Mouse (Mus musculus) myocyte (in vitro differentiated cells): Measurements from ENCODE around the gene Palm3. TPM values are rescaled to one million over a fixed set of nuclear protein-coding genes. Genes with fewer than 3 reads are reported as not detected.
A peak's percentile ranks its signal among the peaks of the same experiment; 100 is the strongest.

Experiments used
- H3K27me3 ChIP-seq: one replicate; pipeline ENCODE4 v1.6.1; 2011; ENCODE audit not compliant: control insufficient read depth, insufficient read depth, insufficient read length
- H3K36me3 ChIP-seq: one replicate; pipeline ENCODE4 v1.6.1; 2011; ENCODE audit not compliant: control insufficient read depth, insufficient read depth
- H3K4me2 ChIP-seq: one replicate; pipeline ENCODE4 v1.6.1; 2011; ENCODE audit warnings: low read depth, control low read depth
- H3K4me3 ChIP-seq: one replicate; pipeline ENCODE4 v1.5.1; 2011; ENCODE audit warnings: mild to moderate bottlenecking, control low read depth, moderate library complexity
- H3K79me2 ChIP-seq: one replicate; pipeline ENCODE4 v1.6.1; 2011; ENCODE audit not compliant: control insufficient read depth, insufficient read depth
- H3ac ChIP-seq: one replicate; pipeline ENCODE4 v1.6.1; 2011; ENCODE audit not compliant: control insufficient read depth, insufficient read length
- CEBPB ChIP-seq: IDR thresholded peaks from 2 replicates; pipeline ENCODE4 v1.6.1; 2011; ENCODE audit warnings: mild to moderate bottlenecking, moderate library complexity; ENCODE audit not compliant: poor library complexity, insufficient read depth, severe bottlenecking
- E2F4 ChIP-seq: IDR thresholded peaks from one replicate; pipeline ENCODE4 v1.6.1; 2011; ENCODE audit warnings: mild to moderate bottlenecking, control low read depth, moderate library complexity; ENCODE audit not compliant: insufficient read depth
- MAX ChIP-seq: IDR thresholded peaks from one replicate; pipeline ENCODE4 v1.6.1; 2011; ENCODE audit warnings: low read depth, mild to moderate bottlenecking, control low read depth
- MYOD1 ChIP-seq, 3 experiments: IDR thresholded peaks; one replicate each; pipeline ENCODE4 v1.6.1; 2011; ENCODE audit warnings: control low read depth in 2 of 3, low read depth in 2 of 3, mild to moderate bottlenecking in 2 of 3, moderate library complexity in 1 of 3; ENCODE audit not compliant: insufficient read length in 2 of 3, control insufficient read depth in 1 of 3
- MYOG ChIP-seq, 3 experiments: IDR thresholded peaks; one replicate each; pipeline ENCODE4 v1.6.1; 2011; ENCODE audit warnings: control low read depth in 2 of 3, low read depth in 2 of 3, mild to moderate bottlenecking in 2 of 3; ENCODE audit not compliant: insufficient read length in 2 of 3, control insufficient read depth in 1 of 3, insufficient read depth in 1 of 3
- POLR2A ChIP-seq: IDR thresholded peaks from one replicate; pipeline ENCODE4 v1.6.1; 2011; ENCODE audit warnings: low read depth, mild to moderate bottlenecking, control low read depth, moderate library complexity; ENCODE audit not compliant: insufficient read length
- POLR2AphosphoS2 ChIP-seq: IDR thresholded peaks from one replicate; pipeline ENCODE4 v1.6.1; 2011; ENCODE audit warnings: low read depth, control low read depth; ENCODE audit not compliant: insufficient read length
- REST ChIP-seq: IDR thresholded peaks from one replicate; pipeline ENCODE4 v1.6.1; 2011; ENCODE audit warnings: mild to moderate bottlenecking, control low read depth, moderate library complexity; ENCODE audit not compliant: insufficient read depth, insufficient read length
- SRF ChIP-seq: IDR thresholded peaks from one replicate; pipeline ENCODE4 v1.6.1; 2011; ENCODE audit warnings: low read depth; ENCODE audit not compliant: control insufficient read depth, insufficient read length
- TCF12 ChIP-seq: IDR thresholded peaks from one replicate; pipeline ENCODE4 v1.6.1; 2011; ENCODE audit warnings: mild to moderate bottlenecking, control low read depth; ENCODE audit not compliant: poor library complexity, insufficient read depth, severe bottlenecking
- TCF3 ChIP-seq: IDR thresholded peaks from one replicate; pipeline ENCODE4 v1.6.1; 2011; ENCODE audit warnings: low read depth, control low read depth; ENCODE audit not compliant: insufficient read length
- USF1 ChIP-seq: IDR thresholded peaks from one replicate; pipeline ENCODE4 v1.6.1; 2011; ENCODE audit warnings: low read depth, mild to moderate bottlenecking, control low read depth, moderate library complexity
- polyA plus RNA-seq: library from polyadenylated mRNA; unstranded; fragments of >200 nt; fragmentation: generic; extraction: Trizol; gene quantifications from one replicate; pipeline ENCODE4 v1.2.1, GENCODE M21; 2012; ENCODE audit warnings: missing spikeins

The Palm3 gene
- polyA plus RNA-seq, 1 experiment, result 4.9 TPM

DNA sequence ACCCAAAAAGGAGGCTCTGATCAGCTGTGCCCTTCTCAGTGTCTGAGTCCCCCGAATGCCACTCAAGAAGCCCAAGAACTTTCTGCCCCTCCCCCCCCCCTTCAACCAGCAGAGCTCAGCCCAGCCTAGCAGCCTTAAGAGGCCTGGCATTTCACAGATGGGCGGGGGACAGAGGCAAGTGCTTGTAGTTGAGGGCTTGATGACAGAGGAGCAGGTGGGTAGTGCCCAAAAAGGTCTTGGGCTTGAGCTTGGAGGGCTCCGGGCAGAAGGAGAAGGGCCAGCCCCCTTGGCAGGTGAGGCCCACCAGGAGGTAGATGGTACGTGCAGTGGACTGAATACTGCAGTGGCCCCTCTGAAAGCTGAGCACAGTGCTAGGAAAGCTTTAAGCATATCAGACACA, 46.8 kb upstream of the Palm3 start:
- Histone ChIP-seq H3K79me2 (peaks cover 56% of the 10 kb centered on the region), H3K36me3 (no peaks in the 10 kb centered on the region), H3K27me3 (no peaks in the 10 kb centered on the region), H3ac (no peak overlapping the region), H3K4me3 (peak overlapping the region; percentile 82), H3K4me2 (peak overlapping the region; percentile 90)
- TF ChIP-seq CEBPB, result no peak
- TF ChIP-seq POLR2A, result no peak
- TF ChIP-seq MYOG (IDR thresholded peaks at IDR 0.05; ENCODE audit: control insufficient read depth in 1 of 3, insufficient read depth in 1 of 3, insufficient read length in 2 of 3, low read depth in 2 of 3), result peak in 1 of 3 experiments; percentile 18
- no peak for TF ChIP-seq TCF3

DNA sequence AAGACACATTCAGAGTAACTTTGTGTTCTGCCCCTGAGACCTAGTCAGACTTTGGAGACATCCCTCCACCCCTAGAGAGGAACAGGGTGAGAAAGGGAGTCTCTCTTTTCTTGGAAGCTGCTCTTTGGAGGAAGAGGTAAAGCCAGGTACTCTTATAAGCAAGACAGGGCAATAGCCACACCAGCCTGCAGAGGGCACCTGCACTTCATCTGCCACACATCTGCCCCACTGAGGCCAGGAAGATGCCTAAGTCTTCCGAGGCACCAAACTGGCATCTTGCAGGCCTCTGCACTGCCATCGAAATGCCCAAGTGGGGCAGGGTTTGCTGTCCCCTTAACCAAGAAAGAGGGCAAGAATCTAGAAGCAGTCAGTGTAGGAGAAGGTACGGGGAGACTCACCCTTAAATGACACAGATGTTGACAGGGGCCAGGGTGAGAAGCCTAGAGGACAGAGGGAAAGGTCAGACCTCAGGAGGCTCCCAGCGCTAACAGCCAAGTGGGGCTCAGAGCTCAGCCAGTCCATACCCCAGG, 45.1 kb upstream of the Palm3 start:
- TF ChIP-seq POLR2AphosphoS2 (peak; percentile 20), CEBPB (no peak)
- Histone ChIP-seq H3K79me2 (peaks cover 56% of the 10 kb centered on the region), H3K36me3 (no peaks in the 10 kb centered on the region), H3ac (no peak overlapping the region), H3K4me2 (no peak overlapping the region), H3K4me3 (no peak overlapping the region), H3K27me3 (no peaks in the 10 kb centered on the region)

DNA sequence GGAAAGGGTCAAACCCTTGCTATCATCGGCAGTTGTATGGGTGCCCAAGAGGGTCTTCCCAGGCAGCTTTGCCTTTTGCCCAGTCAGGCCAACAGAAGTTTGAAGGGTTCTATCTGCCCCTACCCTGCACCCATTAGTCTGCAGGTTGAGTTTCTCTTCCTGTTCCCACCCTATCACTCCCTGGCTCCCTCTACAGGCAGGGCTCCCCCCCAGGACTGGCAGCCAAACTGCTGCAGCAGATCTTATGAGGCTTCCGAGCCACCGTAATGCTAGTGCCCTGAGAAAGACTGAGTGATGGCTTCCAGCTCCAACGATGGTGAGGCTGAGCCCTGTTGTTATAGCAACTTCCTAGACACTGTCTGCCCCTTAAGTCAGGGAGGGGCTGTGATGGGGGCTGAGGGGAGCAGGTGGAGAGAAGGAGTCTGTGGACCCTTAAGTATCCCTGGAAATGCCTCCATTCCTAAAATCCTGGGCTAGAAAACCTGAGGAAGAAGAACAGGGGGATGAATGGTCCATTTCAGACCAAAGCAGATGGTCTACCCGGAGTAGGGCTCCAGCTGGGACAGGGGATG, 44.4 kb upstream of the Palm3 start:
- Histone ChIP-seq H3ac (no peak overlapping the region), H3K27me3 (no peaks in the 10 kb centered on the region), H3K4me3 (no peak overlapping the region), H3K36me3 (no peaks in the 10 kb centered on the region), H3K79me2 (peaks cover 56% of the 10 kb centered on the region), H3K4me2 (peak overlapping the region; percentile 34)
- TF ChIP-seq POLR2A (no peak), USF1 (no peak), MYOG (IDR thresholded peaks at IDR 0.05; ENCODE audit: control insufficient read depth in 1 of 3, insufficient read depth in 1 of 3, insufficient read length in 2 of 3, low read depth in 2 of 3) (no peak), TCF3 (no peak), REST (no peak), MYOD1 (IDR thresholded peaks at IDR 0.05; ENCODE audit: control insufficient read depth in 1 of 3, insufficient read length in 2 of 3, low read depth in 2 of 3) (no peak), E2F4 (no peak), POLR2AphosphoS2 (no peak), SRF (no peak), MAX (no peak), TCF12 (no peak), CEBPB (no peak)

DNA sequence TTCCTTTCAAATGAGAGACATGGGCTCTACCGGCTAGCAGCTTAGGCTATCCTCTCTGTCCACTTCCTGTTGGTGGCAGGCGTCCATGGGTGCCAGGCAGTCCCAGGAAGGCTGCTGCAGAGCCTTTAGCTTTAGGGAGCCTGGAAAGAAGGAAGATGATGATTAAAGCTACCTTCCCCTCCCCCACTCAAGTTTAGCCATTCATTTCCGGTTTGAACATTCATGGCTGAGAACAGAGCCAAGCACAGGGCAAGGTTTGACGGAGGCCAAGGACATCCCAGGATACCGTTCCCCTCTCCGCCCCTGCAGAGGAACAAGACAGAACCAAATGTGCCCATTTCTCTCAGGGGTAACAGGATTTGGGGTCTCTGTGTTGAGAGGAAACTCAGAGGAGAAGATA, 43.6 kb upstream of the Palm3 start:
- no peaks in the 10 kb centered on the region for H3K27me3 ChIP-seq
- H3K4me2 ChIP-seq, result peak overlapping the region; percentile 34
- no peak overlapping the region for H3K4me3 ChIP-seq
- TF ChIP-seq E2F4 (no peak), MYOG (IDR thresholded peaks at IDR 0.05; ENCODE audit: control insufficient read depth in 1 of 3, insufficient read depth in 1 of 3, insufficient read length in 2 of 3, low read depth in 2 of 3) (no peak), MYOD1 (IDR thresholded peaks at IDR 0.05; ENCODE audit: control insufficient read depth in 1 of 3, insufficient read length in 2 of 3, low read depth in 2 of 3) (no peak), TCF3 (no peak), REST (no peak), CEBPB (no peak), POLR2AphosphoS2 (no peak), TCF12 (no peak), POLR2A (no peak), MAX (no peak), SRF (no peak), USF1 (no peak)
- no peaks in the 10 kb centered on the region for H3K36me3 ChIP-seq
- peaks cover 56% of the 10 kb centered on the region for H3K79me2 ChIP-seq
- H3ac ChIP-seq, result no peak overlapping the region

DNA sequence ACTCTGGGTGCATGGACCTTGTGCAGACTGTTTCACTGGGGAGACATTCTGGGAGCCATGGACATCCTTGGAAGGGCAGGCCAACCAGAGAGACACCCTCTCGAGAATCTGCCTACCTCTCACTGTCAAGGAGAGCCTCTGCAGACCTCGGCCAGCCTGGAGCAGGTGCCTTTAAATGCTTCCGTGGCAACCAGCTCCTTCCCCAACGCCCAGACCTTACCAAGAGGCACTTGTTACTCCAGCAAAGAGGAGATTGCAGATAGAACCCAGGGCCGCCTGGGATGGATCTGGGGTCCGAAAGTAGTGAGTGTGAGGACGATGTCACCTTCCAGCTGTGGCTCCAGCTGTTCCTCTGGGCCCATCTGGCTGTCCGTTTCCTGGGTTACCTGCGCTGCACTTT, 43.1 kb upstream of the Palm3 start:
- no peaks in the 10 kb centered on the region for H3K36me3 ChIP-seq
- TF ChIP-seq MYOG (IDR thresholded peaks at IDR 0.05; ENCODE audit: control insufficient read depth in 1 of 3, insufficient read depth in 1 of 3, insufficient read length in 2 of 3, low read depth in 2 of 3) (no peak), USF1 (no peak), TCF12 (no peak), E2F4 (no peak), MAX (no peak), CEBPB (no peak), SRF (no peak), TCF3 (no peak), MYOD1 (IDR thresholded peaks at IDR 0.05; ENCODE audit: control insufficient read depth in 1 of 3, insufficient read length in 2 of 3, low read depth in 2 of 3) (no peak), POLR2A (no peak), REST (no peak), POLR2AphosphoS2 (no peak)
- H3ac ChIP-seq, result no peak overlapping the region
- H3K4me3 ChIP-seq, result no peak overlapping the region
- no peaks in the 10 kb centered on the region for H3K27me3 ChIP-seq
- peaks cover 56% of the 10 kb centered on the region for H3K79me2 ChIP-seq
- no peak overlapping the region for H3K4me2 ChIP-seq
